Mouse (Mus musculus) left cerebral cortex, postnatal 36 days (tissue): Measurements from ENCODE around the gene Rnpepl1. TPM values are rescaled to one million over a fixed set of nuclear protein-coding genes. Genes with fewer than 3 reads are reported as not detected.

Experiments used
- DNase-seq, 2 experiments: peaks; one replicate each; pipeline ENCODE4 v3.0.0; 2021 to 2022; ENCODE audit warnings: low spot score in 2 of 2, mixed read lengths in 1 of 2
- intact Hi-C: fragments of 180-260 bp; cut with DNase I; formaldehyde crosslinking; loops from one replicate; pipeline ENCODE4 v1.15.1; 2025
- total RNA-seq, 2 experiments: library from RNA; stranded (reverse); gene quantifications; 2 replicates each; pipeline ENCODE4 v1.2.3; 2021

The Rnpepl1 gene
- total RNA-seq = 10 to 100 TPM; 33.4 to 36.4 TPM

- intact Hi-C loops = no loop called here
- peak; percentile 79 to 82 for DNase-seq
Observed at GRCm38 (mm10) chr1:92910239-92910885, at the start of gene Rnpepl1. Rnpepl1 (plus strand) TSS chr1:92910783.

- DNase-seq = no peak
- intact Hi-C loops = no loop called here
Observed at GRCm38 (mm10) chr1:92861503-92861902, 49.1 kb upstream of the Rnpepl1 start.

- intact Hi-C loops = no loop called here
- no peak for DNase-seq
Observed at GRCm38 (mm10) chr1:92863268-92863667, 47.3 kb upstream of the Rnpepl1 start.

DNA sequence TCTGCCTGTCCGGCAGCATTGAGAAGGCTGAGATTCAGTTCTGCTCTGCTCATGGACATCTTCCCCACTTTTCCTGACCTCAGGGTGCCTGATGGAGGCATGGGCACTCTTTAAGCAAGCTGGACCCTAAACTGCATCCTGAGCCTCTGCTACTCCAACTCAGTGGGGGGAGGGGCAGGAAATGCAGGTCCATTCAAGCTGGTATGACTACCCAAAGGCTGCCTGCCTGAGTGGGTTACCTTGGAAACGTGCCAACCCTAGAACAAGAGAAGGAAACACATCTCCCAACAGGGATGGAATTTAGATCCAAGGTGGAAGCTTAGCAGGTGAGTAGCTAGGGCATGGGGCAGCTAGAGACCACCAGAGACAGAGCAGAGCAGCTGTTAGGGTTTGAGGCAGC, 44.4 kb upstream of the Rnpepl1 start:
- DNase-seq = no peak
- intact Hi-C loops = no loop called here

DNA sequence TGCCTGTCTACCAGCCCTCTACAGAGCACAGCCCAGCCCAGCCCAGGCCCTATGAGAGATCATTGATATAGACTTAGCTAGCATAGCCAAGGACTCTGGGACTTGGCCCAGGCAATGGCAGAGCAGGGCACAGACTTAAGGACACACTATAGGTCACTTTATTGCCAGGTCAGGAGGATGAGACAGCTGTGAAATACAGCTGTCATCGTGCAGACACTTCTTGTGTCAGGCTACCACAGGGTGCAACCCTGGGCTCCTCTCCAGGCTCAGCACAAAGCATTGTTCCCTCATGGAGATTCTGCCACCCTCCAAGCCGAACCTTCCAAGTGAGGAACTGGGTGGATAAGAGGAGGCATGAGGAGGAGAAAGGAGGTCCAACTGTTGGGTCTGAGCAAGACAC, 40.6 kb upstream of the Rnpepl1 start:
- DNase-seq = no peak
- intact Hi-C loops = no loop called here

DNA sequence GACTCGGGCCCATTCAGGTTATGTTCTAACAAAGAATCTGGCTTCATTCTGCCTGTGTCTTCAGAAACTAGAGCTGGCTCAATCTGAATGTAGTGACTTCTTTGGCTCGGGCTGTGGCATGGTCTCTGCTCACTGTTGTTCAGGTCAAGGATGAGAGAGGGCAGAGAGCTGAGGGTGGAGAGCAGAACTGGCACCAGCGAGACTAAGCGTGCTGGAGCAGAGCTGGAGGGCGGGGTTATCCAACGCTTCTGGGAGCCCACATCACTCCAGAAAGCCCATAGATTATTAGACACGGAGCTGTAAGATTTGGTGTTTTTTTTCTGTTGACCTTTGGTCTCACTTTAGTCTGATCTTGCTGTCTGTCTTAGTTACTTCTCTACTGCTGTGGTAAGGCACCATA, 37.9 kb upstream of the Rnpepl1 start:
- DNase-seq = no peak
- intact Hi-C loops = no loop called here

- intact Hi-C loops = no loop called here
- DNase-seq = no peak
Observed at GRCm38 (mm10) chr1:92874011-92874410, 36.6 kb upstream of the Rnpepl1 start.

DNA sequence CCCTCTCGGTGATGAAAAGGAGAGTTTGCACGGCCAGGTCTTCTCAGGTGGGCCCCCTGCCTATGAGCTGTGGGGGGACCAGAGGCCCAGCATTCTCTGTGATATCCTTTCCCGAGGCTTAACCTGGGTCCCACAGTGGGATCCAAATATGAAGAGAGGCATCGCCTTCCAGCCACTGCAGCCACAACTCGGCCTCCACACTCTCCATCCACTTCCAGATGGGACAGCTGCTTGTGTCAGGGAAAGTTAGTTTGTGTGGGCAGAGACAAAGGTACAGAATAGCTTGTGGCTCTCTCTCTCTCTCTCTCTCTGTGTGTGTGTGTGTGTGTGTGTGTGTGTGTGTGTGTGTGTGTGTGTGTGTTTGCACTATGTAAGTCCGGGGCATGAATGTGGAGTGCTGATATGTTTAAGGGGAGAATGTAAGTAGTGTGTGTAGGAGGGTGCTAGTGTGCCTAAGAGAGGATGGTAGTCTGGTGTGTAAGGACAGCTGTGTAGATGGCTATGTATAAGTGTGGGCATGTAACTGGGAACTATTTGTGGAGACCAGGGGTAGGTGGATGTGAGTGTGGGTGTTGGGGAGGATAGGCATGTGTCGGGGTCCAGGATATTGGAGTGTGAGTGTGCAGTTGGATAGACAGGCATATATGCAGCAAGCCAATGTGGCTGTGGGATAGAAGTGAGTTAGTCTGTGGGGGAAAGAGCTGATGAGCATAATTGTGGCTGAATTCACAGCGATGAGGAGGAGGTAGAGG, 35.0 kb upstream of the Rnpepl1 start:
- peak; percentile 39 for DNase-seq
- intact Hi-C loops = no loop called here

- intact Hi-C loops = no loop called here
- no peak for DNase-seq
Observed at GRCm38 (mm10) chr1:92877431-92877978, 33.1 kb upstream of the Rnpepl1 start.

DNA sequence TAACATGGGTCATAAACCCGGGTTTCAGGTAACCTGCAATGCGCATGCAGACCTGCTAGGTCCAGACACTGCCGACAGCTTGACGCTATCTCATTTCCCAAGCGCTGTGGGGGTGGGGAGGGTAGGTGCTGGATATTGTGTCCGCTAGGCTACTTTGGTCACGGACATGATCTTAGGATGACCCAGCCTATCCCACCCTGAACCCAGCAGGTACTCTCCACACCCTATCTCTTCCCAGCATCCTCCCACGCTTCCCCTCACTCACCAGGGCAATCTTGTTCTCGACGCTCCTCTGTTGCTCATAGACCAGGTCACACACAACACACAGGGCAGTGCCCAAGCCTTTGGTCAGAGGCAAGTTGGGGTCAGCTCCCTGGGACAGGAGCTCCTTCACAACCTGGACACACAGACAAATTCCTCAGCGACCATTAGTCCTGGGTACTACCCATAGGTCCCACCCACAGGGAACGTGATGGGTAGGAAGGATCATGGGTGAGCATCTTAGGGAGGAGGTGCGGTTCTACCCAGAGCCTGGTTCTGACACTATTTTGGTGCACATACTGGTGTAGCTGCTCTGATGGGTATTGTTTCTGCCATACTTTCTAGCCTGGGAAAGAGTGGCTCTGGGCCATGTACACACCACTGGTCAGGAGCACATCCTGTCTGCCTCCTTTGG, 32.4 kb upstream of the Rnpepl1 start:
- intact Hi-C loops = no loop called here
- no peak for DNase-seq

DNA sequence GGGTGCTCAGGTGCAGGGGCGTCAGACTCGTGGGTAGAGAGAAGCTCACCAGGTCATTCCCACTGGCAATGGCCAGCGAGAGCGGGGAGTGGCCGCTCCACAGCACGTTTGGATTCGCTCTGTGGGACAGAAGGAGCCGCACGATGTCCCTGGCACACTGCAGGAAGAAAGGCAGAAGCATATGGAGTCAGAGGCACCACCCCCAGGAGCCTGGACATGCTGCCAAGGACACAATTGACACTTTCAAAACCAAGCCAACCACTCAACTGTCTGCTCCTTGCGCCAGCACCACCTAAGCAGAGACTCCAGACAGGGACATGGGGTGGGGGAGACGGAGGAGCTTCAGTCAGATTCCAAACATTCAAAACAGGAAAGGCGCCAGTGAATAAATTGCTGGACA, 31.3 kb upstream of the Rnpepl1 start:
- intact Hi-C loops = no loop called here
- peak; percentile 66 to 80 for DNase-seq

- intact Hi-C loops = loop anchor here (10.0 kb wide), 1 partner anchor 365 kb away; the partner anchor contains the start of gene Olfr1414
- no peak for DNase-seq
Observed at GRCm38 (mm10) chr1:92880101-92880500, 30.5 kb upstream of the Rnpepl1 start.

GRCm38 (mm10) chr1:92881982-92882381, 28.6 kb upstream of the Rnpepl1 start:
- DNase-seq = no peak
- intact Hi-C loops = loop anchor here (10.0 kb wide), 1 partner anchor 367 kb away; the partner anchor contains the start of gene Olfr1414

GRCm38 (mm10) chr1:92888901-92889655, 21.5 kb upstream of the Rnpepl1 start:
- no peak for DNase-seq
- intact Hi-C loops = loop anchor here (10.0 kb wide), 1 partner anchor 374 kb away; the partner anchor contains the start of gene Olfr1414

DNA sequence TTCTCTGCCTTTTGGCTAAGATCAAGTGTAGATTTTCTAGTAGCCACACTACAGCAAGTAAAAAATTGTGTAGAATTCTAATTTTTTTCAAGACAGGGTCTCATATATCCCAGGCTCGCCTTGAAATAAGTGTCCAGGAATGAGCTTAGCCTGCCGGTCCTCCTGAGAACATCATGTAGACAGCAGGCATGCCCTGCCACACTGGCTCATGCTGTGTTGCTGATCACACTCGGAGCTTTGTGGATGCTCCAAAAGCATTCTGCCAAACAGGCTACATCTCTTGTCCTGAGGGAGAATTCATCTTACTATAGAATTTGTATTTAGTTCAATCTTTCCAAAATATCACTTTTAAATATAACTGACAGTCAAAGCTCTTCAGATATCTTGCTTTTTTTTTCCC, 17.8 kb upstream of the Rnpepl1 start:
- DNase-seq = no peak
- intact Hi-C loops = loop anchor here (5.0 kb wide), 1 partner anchor 45 kb away; no protein-coding TSS in a partner anchor

GRCm38 (mm10) chr1:92893896-92894295, 16.7 kb upstream of the Rnpepl1 start:
- DNase-seq = no peak
- intact Hi-C loops = loop anchor here (5.0 kb wide), 1 partner anchor 47 kb away; no protein-coding TSS in a partner anchor

GRCm38 (mm10) chr1:92895089-92895488, 15.5 kb upstream of the Rnpepl1 start:
- intact Hi-C loops = no loop called here
- peak; percentile 73 to 80 for DNase-seq

DNA sequence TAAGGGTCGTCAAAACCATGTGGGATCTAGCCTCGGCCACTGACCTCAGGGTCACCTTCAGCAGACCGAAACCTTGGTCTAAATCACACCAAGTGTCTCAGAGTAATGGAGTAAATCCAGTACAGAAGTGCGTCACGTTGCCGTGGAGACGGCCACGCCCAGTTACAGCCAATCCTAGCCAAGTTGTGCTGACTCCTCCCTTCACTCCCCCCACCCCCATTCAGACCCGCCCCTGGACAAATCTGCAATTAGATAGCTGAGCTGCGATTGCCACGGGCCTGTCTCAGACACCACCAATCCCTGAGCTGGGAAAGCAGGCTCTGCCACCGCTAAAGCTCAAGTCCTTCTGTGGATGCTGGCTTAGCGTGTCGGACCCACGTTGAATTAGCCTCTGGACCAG, 7.8 kb upstream of the Rnpepl1 start, which contains the start of gene Ankmy1:
Gene Ankmy1 (minus strand): TSS at position 121 of the 400 bp plus-strand sequence.
- peak; percentile 60 to 68 for DNase-seq
- intact Hi-C loops = no loop called here

DNA sequence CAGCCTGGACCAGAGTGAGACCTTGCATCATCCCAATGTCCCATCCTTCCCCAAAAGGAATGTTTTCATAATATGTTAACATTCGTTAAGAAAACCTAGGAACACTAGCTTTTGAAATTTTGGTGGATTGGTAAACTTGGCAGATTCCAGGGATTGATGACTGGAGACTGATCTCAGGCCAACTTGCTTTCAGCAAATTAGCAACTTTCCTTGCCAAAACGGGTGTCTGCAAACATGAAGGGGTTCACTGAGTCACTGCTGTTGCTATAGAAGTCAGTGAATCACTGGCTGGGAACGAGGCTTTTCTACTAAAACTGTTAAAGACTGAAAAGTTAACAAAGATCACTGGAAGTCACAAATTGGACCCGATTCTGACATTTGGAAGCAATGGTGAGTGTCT, 7.0 kb upstream of the Rnpepl1 start:
- intact Hi-C loops = no loop called here
- DNase-seq = no peak
